Mouse (Mus musculus) forelimb bud, embryonic 11.5 days (tissue): ENCODE data around the gene Dcakd.
"Not testable (repeated sequence)": the region's sequence is repeated elsewhere in the genome, so short reads cannot be mapped to it uniquely, and the experiment has no call there.

Experiments used
- DNase-seq: peaks from one replicate; pipeline ENCODE4 v3.0.0-alpha.2; 2012; ENCODE audit warnings: low read depth, low spot score

The Dcakd gene

DNA sequence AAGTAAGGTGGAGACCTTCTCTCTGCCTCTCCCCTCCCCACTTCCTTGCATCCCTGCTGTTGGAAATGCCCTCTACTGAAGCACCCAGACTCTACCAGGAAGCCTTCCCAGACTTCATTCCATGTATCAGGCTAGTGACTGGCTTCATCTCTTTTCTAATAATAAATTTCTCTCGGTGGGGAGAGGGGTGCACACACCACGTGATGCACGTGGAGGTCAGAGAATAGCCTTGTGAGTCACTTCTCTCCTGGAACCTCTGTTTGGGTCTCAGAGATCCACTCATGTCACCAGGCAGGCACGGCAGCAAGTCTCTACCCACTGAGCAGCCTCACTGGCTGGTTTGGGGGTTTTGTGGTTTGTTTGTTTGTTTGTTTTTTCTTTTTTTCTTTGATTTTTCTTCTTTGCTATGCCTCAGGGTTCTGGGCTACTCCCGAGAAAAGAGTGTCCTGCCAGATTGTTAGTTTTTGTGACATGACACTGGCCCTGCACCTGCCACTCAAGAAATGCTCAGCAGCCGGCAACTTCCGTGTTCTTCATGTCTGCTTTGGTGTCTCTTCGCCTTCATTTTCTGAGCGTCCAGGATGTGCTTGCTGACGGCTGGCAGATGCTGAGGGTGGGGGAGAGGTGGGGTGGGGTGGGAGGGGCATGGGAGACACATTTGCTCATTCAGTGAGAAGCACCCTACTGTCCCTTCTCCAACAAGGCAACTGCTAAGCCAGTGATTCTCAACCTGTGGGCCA, 46.8 kb downstream of the Dcakd start:
- no peak for DNase-seq

DNA sequence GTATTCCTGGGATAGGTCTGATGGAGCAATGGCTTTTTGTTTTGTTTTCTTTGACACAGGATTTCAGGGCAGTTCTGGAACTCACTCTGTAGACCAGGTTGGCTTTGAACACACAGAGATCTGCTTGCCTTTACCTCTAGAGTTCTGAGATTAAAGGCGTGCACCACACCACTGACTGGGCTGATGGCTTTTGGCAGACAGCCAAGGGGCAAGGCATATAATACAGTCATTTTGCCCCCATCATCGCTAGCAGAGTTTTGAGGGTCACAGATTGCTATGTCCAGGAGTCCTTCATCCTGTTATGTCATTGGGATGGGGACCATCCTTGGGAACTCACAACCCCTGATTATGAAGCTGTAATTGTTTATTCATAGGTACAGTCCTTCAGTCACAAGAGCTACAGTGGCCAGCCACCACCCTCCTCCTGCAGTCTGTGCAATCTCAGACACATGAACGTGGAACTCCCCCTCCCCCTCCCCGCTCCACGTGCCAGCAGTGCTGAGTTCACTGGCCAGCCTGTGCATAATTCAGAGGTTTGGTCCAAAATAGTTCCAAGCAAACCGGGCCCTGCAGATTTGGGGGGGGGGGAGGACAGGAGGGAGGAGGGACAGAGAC, 50.0 kb downstream of the Dcakd start:
- no peak for DNase-seq

DNA sequence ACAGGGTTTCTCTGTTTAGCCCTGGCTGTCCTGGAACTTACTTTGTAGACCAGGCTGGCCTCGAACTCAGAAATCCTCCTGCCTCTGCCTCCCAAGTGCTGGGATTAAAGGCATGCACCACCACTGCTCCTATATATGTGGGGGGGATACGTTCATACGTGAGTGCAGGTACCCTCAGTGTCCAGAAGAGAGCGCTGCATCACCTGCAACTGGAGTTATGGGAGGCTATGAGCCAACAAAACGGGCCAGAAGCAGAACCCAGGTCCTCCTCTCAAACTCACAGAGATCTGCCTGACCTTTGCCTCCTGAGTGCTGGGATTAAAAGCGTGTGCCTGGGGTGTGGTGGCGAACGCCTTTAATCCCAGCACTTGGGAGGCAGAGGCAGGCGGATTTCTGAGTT, 52.2 kb downstream of the Dcakd start:
- DNase-seq, result not testable (repeated sequence)

DNA sequence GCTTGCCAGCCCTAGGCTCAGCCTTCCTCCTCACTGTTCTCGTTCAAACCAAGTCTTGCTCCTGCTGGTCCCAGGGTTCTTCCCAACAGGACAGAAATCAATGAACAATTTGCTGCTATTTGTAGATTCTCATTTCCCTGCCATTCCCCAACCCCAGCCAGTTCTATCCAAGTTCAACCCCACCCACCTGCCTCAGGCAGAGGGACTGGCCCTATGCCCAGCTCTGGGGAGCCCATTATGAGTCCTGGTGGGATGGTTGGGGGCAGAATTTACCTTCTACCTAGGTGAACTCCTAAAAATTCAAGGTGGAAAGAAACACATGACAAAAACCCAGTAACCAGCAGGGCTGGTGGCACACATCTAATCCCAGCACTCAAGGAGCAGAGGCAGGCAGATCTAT, 55.8 kb downstream of the Dcakd start:
- no peak for DNase-seq

DNA sequence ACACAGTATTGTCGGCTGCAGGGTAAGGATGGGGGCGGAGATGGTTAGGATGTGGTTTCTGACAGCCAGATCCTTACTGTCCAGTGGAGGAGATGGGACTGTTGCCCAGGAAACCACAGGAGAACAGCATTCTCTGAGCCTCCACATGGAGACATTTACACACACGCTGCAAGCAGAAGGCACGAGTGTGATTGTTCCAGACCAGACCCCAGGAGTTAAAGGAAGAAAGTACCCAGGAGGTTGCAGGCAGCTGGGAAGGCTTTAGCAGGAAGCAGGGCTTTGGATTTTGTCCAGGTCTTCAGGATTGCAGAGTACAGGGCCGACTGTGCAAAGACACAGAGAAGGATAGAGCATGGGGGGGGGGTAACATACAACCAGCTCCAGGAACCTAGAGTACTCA, 56.5 kb downstream of the Dcakd start:
- DNase-seq, result no peak

DNA sequence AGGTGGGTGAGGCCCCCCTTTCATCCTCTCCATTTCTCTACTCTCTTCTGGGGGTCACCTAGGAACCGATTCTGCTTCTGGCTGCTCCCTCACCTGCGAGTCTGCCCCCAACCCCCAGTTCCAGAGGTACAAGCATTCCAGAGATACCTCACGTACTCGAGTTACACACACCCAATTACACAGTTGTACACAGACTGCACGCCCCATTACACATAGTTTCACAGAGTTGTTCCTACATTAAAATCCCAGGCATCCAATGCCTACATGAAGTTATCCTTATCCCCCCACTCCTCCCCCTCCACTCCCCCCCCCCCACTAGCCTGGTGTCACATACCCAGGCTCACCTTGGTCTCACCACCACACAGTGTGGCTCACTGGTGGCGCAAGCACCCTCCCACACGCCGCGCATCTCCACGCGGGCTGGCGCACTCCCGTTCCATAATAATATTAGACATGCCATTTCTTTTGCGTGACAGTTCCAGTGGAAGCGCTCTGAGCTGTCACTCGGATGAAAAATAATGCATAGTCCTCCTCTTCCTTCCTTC, 63.5 kb downstream of the Dcakd start:
- DNase-seq, result no peak

DNA sequence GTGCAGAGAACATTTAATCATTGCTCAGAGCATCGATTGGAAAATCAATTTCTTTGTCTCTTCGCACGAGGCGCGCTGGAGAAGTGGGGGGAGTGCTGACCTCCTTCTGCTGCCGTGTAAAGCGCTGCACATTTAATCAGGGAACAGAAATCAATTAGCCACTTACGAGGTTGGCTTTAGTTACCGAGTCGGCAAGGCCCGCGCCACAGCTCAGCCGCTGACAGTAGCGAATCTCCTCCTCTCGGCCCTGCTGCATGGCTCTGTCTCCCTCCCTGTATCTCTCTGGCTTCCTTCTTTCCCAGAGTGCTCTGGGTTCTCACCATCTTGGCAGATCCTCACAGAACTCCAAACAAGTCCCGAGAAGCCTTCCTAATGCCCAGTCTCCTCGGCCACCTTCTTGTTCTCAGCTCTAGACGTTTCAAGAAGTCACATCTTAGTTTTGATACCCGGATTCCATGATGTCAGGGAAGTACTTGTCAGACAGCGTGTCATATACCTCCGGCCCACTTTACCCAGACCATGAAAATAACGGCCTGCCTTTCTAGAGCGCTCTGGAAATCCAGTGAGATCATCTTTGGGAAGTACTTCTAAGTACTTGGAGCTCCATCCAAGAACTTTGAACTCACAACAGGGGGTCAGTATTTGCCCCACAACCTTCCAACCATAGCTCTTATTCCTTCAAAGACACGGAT, 64.1 kb downstream of the Dcakd start:
- no peak for DNase-seq

DNA sequence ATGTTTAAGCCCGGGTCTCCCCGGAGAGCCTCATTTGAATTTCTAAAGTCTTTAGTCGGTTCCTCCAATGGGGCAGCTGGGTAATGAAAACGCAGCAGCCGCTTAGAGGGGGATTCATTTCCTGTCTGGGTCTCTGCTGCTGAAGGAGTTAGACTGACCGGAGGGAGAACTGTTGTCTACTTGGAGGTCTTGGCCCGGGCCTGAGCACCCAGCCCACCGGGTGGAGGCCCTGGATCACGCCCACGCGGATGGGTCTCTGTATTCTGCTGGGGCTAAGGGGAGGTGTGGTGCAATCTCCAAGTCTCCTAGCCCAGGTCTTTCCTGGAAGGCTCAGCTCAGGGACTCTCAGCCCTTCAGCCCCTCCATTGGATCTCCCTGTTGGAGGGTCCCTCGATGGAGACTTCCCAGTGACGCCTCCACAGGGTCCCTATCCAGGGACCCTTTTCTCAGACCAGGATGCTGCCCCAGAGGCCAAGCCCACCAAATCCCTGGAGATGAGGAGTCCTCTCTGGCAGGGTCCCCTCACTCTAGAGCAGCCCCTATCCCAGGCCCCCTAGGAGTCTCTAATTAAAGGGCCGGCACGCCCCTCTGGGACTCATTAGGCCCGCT, 64.8 kb downstream of the Dcakd start:
- DNase-seq, result peak; percentile 43

DNA sequence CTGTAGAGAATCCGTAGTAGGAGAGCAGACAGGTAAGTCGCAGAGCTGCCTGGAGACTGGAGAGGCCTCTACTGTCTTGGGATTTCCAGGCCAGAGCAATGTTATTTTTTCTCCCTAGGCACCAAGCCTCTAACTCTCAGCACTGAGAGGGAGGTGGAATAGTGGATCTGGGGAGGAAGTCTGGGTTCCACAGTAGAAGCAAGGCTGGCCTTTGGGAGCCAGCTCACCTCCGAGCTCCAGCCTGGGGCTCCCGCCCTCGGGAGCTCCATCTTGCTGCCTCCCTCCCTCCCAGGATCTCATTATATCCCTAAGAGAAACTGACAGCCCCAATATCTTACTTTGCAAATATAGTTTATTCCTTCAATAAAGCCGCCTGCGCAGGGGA, 65.3 kb downstream of the Dcakd start:
- DNase-seq, result no peak

DNA sequence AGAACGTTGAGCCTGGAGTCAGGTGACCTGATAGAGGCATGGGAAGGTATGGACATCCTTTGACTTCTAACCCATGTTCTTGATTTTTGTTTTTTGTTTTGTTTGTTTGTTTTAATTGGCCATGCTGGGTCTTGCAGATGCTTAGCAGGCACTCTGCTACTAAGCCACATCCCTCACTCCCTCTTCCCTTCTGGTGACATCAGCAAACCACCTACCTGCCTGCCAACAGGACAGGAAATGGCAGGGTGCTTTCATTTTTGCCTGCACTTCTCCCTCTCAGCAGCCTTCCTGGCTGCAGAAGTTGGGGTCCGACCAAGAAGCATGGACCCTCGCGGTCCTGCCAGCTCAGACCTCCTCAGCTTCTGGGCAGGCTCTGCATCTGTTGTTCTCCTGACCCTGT, 67.1 kb downstream of the Dcakd start:
- no peak for DNase-seq

DNA sequence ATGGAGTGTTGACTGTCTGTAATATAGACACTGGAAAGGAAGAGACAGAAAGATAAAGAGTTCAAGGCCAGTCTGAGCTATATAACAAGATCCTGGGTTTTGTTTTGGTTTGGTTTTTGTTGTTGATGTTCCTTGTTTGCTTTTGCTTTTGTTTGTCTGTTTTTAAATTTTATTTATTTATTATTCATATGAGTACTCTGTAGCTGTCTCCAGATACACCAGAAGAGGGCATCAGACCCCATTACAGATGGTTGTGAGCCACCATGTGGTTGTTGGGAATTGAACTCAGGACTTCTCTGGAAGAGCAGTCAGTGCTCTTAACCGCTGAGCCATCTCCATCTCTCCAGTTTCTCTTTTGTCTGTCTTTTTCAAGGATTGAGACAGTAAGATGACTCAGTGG, 69.3 kb downstream of the Dcakd start:
- DNase-seq, result no peak

DNA sequence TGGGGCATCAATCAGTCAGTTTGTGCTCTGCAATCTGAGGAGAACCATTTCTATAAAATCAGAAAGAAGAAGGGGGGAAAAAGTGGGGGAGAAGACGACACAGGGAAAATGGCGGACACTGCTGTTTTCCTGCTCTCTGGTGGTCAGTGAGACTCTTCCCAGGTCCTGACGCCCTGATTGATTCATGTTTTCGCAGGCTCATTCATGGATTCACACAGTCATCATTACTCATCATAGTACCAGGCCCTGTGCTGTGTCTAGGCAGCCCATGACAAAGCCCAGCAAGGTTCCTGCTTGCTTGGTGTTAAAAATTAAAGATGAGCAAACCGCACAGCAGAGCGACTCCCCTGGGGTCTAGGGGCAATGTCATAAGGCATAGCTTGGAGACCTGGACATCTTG, 69.7 kb downstream of the Dcakd start:
- no peak for DNase-seq

DNA sequence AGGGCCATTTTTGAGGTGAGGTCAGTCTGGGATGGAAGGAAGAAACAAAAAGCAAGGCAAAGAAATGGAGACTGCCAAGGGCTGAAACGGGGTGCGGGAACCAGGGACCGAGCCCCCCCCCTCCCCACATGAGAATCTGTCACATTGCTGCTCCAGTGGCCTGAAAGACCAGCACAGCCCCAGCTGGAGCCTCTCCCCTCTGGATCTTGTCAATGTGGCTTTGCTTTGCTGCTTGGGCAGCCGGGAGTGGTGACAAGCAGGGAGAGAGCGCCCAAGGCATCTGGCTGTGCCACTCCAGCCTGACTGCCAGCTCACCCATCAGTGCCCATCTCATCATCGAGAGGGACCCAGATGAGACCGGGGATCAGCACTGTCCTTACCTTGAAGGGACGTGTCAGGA, 70.4 kb downstream of the Dcakd start:
- DNase-seq, result no peak

DNA sequence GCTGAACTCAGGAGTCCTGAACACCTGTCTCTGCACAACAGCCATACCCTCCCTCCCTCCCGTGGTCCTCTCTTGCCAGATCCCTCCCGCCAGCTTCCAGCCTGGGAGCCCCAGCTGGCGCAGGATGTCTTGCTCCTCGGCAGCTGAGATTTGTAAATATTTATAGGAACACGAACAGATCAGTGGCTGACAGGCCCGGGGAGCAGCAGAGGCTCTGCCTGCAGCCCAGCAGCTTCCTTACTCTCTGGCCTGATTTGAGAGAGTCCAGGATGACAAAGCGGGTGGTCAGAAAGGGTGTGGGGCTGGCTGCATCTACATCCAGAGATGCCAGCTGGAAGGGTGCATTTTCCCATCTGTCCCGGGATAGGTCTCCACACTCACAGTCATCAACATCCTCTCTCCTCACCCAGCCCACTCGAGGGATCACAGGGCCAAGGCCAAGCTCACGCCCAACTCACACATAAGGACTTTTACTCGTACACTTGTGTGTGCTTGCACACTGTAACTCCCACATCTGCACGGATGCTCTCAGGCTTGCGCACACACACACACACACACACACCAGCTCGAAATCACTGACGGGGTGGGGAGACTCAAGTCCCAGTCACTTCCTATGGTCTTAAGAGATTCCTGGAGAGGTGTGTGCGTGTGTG, 71.0 kb downstream of the Dcakd start:
- DNase-seq, result no peak

DNA sequence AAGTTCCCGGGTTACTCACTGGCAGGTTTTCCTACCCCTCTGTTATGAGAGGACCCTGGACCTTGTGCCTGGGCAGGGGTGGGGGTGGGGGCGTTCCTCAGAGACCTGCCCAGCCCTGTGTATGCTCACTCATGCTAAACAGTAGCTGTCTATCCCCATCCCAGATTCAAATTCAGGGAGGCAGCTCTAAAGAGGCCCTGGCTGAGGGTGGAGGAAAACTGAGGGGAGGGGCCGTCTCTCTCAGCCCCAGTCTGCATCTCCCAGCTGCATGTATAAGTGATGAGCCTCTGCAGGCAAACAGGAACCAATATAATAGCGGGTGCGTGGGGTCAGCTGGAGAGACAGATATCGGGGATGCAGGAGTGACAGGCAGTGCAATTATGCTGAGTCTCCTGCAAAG, 75.2 kb downstream of the Dcakd start:
- no peak for DNase-seq

DNA sequence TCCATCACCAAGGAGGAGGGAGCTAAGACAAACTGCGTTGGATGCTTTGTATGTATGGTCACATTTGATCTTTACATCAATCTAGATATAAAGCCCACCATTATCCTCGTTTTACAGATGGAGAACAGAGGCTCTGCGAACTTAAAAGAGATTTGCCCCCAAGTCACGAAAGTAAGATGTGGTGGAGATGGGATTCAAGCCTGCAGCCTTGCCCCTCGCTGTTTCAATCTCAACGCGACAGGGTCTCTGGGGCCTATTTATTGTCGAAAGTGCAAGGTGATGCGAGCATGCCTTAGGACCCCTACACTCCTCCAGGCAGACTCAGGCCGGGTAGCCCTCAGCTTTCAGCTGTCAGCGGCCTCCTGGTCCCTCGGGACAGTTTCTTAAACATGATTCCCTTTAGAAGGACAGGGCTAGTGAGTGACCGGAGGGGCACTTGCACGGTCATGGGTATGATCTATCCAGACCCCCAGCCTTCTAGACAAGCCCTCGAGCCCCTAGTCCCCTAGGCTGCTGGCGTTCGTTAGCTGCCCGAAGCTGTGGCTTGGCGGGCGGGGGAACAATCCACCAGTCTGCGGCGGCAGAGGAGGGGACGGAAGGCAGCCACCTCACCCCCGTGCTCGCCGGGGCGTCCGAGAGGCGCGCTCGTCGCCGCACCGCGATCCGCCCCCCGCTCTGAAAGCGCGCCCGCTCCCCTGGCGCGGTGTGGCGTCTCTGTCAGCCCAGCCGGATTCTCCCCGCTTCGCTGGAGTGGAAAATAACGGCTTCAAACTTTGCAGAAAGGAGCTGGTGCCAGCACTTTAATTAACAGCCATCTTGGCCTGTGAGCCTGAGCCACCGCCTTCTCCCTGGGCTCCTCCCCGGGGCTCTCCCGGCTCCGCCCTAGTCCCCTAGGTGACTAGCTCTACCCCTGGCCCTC, 79.8 kb downstream of the Dcakd start:
- no peak for DNase-seq

DNA sequence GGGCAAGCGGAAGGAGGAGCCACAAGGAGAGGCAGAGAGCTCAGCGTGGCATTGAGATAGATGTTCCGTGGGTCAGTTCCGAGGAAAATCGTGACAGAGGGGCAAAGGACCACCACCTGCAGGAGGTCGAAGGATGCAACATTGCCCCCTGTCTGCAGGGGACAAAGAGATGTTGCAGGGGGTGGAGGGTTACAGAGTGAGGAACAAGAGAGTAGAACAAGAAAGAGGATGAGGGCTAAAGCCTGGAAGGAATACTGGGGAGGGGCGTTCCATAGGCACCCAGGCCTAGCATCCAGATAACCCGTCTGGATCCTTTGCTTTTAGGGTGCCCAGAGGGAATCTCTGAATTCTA, 81.2 kb downstream of the Dcakd start:
- DNase-seq, result no peak

DNA sequence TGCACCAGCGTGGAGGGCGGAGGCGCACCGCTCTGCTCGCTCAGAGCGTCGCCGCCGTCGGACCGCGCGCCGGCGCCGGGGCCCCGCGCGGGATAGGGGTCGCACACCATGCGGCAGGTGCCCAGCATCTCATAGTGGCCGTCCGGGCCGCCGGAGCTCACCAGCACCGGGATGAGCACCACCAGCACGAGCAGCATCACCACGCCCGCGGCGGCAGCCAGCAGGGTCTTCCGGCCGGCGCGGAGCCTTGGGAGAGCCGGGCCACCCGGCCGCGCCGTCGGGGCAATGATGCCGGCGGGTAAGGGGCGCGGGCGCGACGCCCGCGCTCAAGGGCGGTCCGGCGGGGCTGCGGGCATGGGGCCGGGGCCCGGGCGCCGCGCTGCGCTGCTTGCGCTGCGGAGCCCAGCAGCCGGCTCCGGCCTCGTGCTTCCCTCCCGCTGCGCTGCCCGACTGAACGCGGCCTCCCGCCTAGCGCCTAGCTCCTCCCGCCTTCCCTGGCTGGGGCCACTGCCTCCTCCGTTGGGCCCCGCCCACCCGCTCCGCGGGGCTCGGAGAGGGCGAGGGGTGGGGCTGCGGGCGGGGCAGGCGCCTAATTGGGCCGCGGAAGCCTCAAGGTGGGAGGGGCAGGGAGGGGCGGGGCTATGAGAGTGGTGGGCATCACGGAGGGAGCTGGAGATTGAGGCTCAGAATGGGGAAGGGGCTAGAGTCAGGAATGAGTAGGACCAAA, 81.7 kb downstream of the Dcakd start, which contains the start of gene C1ql1:
Gene C1ql1, minus strand, starts transcription at position 424 of the 727 bp plus-strand sequence.
- DNase-seq, result peak; percentile 85

DNA sequence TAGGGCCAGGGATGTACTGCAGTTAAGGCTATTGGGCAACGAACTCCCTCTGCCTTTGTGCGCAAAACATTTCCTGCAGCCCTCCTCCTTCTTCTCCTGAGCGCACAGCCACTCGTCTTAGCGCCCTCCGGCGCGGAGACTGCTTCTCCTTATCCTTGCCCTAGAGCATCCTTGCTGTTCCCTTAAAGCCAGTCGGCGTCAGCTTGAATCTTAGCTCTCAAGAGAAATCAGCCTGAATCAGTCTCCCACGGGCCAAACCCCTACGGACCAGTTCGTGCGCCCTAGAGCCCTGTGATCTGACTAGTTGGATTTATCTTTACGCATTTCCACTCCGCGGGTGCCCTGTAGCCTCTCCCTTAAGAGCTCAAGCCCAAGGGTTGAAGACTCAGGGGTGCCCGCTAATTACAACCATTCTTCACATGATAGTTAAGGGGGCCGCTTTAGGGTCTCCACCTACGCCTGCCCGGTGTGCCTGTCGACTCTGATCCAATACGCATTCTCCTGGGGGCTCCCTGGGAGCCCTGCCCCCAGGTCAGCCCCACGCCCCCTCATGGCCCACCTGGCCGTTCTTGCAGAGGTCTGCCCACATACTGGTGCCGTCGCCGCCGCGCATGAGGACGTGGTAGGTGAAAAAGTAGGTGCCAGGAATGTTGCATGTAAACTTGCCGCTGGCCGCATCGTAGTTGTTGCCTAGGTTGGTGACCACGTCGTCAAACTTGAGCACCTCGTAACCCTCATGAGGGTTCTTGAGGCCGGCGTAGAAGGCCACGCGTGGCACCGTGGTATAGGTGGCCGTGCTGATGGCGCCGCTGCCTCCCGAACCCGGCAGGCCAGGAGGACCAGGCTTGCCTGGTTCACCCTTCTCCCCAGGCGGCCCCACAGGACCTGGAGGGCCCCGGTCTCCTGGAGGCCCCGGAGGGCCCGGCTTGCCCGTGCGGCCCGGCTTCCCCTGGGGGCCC, 82.5 kb downstream of the Dcakd start:
- DNase-seq, result no peak
